Mouse (Mus musculus) heart, postnatal 4 days (tissue): ENCODE results near the gene Tomm7. TPM values are rescaled to one million over a fixed set of nuclear protein-coding genes. Genes with fewer than 3 reads are reported as not detected.
A peak's percentile ranks its signal among the peaks of the same experiment; 100 is the strongest.
"Not testable (repeated sequence)": the region's sequence is repeated elsewhere in the genome, so short reads cannot be mapped to it uniquely, and the experiment has no call there.

ENCODE experiments used
- DNase-seq: peaks from one replicate; pipeline ENCODE4 v3.0.0; 2021
- total RNA-seq, 2 experiments: library from RNA; stranded (reverse); gene quantifications; 2 replicates each; pipeline ENCODE4 v1.2.3; 2021

Gene Tomm7
- total RNA-seq, 2 experiments from 2014 or later: 85.6 to 96.9 TPM

DNA sequence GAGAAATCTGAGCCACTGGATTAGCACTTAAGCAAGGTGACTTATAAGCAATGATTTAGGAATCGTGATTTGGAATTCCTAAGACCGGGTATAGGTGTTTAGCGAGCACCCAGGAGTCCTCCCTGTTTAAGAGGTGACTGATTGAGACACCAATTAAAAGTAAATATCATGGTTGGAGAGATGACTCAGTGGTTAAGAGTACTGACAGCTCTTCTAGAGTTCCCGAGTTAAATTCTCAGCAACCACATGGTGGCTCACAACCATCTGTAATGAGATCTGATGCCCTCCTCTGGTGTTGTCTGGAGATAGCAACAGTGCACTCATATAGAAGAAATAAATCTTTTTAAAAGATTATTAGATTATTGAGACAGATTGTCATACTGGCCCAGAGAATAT lies 7.2 kb upstream of the Tomm7 start:
- not testable (repeated sequence) for DNase-seq

DNA sequence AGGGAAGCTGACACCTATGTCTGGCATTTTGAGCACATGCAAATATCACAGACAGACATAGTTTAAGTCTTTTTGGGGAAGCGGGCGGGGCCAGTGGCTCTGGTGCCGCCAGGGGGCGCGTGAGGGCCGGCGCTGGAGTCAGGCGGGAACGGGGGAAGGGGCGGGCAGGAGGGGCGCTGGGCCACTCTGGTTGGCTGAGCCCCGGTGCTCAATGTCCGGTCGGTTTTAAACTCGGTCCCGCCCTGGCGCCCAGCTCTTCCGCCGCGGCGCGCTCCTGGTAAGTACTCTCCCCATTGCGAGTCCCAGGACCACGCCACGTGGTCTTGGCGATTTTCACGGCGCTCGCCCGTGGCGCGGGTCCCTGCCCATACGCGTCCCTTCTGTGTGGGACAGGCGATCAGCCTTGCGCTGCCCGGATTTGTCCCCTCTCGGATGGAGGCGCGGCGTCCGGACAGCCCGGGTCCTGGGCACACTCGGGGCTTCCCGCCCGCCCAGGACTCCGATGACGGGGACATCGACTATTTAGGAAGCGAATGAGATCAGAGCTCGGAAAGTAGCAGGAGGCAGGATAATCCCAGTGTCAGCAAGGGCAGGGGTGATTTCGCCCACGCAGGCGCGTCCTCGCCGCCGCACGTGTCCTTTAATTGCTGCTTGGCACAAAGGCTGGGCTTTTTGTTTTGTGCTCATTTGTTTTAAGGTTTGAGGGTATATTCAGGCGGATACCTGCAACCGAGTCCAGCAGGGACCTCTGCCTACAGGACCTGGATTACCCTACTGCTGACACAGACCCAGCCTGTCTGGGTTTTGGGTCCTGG lies 6.6 kb upstream of the Tomm7 start:
- peak; percentile 97 for DNase-seq

DNA sequence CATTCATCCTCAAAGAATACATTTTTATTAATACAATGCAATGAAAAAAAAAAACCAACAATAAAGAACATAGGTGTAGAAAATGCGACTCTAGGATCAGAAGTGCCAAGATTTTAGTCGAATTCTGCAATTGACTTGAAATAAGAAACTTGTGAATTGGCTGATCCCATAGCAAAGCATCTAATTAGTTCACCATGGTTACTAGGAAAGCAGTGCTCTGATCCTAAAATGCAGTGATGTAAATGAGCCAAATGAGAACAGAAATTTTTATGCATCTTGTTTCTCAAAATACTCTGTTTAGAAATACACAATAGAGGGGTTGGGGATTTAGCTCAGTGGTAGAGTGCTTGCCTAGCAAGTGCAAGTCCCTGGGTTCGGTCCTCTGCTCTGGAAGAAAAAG lies 1.2 kb upstream of the Tomm7 start:
- no peak for DNase-seq

DNA sequence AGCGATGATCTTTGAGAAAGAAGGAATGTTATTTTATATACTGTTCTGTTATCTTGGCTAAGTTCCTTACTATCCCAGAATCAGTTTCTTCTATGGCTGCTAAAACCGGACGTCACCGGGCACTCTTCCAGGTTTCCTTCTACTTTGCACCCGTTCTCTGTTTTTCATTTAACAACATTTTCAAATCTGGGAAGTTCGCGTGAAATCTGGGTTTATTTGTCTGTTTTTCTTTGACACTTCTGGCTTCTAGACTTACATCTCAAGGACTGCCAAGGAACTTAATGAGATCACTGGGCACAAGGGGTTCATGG lies 525 bp upstream of the Tomm7 start:
- peak; percentile 65 for DNase-seq

DNA sequence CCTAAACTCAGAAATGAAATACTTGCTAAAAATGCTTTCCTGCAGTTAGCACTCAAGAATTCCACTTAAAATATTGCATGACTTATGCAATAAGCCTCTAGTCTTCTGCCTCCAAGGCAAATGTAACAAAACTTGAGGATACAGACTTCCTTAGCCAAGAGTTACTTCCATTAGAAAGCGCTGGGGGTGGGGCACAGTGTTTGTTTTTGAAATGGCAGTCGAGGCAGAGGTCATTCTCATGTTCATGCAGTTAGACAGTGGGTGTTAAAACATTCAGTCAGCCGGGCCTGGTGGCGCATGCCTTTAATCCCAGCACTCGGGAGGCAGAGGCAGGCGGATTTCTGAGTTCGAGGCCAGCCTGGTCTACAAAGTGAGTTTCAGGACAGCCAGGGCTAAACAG lies 5.8 kb downstream of the Tomm7 start:
- no peak for DNase-seq

DNA sequence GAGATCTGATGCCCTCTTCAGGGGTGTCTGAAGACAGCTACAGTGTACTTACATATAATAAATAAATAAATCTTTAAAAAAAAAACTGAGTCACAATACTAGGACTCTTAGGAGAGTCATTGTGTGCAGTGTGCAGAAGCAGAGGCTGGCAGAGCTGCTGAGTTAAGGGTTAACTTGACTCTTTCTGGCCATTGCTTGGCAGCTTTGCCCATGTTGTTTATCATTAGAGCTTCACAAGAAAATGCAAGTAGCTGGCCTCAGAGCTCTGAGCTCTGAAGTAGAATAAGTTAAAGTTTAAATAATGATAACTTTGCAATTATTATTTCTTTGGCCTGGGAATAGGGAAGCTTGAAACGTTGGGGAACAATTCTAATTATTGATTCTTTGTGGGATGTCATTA lies 8.3 kb downstream of the Tomm7 start:
- not testable (repeated sequence) for DNase-seq

DNA sequence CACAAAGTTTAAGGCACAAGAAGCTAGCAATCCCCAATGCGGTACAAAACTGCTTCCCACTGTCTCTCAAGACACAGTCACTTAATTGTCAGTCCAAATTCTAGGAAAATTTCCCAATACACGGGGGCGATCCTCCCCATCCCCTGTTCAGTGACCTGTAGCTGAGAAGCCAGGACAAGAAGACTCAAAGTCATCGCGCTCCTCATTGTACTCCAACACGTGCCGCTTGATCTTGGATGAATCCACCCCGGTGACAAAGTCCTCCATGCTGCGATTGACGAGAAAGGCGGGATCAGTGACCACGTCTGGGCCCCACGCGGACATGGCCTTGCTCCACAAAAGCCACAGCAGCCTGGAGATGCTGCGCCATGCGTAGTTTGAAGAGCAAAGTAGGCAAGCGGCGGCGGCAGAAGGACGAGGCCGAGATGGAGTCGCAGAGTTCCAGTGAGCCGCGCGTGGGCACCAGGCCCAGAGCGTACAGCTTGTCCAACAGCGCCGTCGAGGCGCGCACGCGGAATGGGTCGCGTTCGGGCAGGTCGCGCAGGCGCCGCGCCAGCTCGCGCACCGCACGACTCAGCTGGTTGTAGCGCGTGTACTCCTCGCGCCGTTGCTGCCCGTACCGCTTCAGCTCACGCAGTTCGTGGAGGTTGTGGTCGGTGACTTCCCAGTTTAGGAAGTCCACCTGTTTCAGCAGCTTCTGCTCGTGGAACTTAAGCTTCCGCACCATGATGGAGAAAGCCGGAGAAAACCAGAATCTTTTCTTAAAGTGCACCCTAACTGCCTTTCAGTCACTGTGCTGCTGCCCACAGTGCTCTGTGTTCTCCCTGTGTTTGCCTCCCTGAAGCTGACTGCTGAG lies 12.8 kb downstream of the Tomm7 start:
- peak; percentile 62 for DNase-seq

DNA sequence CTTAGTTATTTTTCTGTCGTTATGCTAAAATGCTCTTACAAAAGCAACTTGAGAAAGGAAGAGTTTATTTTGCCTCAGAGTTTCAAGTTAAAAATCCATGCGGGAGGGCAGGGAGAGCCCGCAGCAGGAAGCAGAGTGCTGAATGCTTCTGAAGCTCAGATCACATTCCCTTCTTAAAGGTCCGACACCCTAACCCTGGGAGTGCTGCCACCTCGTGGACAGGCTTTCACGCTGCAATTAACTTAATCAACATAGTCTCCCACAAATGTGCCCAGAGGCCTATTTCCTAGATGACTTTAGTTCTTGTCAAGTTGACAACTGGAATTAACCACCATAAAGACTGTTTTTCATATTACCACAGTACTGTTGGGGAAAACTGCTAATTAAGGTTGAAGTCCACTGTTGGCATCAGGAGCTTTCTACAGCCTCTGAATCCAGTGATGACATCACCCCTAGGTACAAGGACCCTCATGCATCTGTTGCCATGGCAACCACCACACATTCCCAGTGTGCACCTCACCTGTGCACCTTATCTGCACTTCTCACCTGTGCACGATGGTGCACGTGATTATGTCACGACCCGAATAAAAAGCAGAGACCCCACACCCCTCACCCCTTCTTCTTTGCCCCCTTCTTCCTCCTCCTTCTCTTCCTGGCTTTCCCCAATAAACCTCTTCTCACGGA lies 17.5 kb downstream of the Tomm7 start:
- peak; percentile 80 for DNase-seq

DNA sequence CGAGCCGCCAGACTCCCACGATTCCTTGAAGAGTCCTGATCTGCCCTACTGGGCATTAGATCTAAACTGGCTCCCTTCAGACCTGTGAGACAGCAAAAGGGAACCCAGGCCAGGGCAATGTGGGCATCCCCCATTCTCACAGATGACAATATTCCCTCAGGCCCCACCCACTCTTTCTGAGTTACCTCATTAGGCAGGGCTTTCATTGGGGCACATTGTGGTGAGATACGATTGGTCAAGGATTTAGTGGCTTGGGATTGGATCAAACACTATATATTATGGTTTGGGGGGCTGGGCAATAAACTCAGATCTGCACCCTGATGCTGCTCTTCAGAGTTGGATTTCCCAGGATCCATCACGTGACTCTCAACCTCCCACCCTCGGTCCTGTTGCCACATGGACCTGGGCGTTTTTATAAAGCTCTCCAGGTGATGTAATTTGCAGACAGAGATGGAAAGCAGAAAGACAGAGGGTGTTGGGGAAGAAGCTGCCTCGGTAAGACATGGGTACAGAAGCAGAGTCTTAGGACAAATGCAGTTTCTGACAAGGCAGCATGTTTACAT lies 19.7 kb downstream of the Tomm7 start:
- no peak for DNase-seq

DNA sequence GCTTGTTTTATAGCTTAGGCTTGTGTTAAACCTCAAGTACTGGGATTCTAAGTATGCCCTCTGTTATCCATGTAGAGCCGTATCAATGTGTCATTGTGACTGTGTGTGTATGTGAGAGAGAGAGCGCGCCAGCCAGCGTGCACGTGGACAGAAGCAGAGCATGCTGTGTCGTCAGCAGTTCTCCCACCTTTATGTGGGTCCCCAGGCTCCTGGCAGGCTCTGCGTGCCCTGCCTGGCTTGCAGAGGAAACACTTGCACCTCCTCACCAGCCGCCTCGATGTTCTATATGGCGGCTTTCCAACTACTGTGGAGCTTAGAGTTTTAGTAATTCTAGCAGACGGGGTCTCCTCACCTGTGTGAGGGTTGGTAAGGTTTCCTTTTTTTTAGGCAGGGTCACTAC lies 21.7 kb downstream of the Tomm7 start:
- no peak for DNase-seq

DNA sequence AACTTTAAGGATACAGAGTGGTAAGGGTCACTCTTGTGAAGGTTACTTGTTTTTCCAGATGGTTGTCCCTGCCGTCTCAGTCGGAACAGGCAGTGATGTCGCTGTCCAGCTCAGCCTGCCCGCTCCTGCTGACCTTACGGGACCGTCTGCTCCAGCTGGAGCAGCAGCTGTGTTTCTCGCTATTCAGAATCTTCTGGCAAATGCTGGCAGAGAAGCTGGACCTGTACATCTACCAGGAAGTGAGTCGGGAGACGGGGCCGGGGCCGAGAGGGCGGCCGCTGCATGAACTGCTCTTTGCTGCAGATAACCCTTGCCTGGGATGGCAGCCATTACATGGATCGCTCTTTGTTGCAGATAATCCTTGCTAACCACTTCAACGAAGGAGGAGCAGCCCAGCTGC lies 27.3 kb downstream of the Tomm7 start:
- peak; percentile 8 for DNase-seq

DNA sequence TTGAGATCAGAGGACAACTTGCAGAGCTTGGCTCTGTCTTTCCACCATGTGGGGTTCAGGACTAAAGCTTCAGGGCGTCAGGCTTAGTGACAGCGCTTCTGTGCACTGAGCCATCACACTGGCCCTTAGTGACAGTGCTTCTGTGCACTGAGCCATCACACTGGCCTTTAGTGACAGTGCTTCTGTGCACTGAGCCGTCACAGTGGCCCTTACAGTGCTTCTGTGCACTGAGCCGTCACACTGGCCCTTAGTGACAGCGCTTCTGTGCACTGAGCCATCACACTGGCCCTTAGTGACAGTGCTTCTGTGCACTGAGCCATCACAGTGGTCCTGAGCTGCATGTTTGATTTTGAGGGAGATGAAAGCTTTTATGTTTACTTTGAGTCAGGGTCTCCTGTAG lies 29.1 kb downstream of the Tomm7 start:
- DNase-seq: no peak

DNA sequence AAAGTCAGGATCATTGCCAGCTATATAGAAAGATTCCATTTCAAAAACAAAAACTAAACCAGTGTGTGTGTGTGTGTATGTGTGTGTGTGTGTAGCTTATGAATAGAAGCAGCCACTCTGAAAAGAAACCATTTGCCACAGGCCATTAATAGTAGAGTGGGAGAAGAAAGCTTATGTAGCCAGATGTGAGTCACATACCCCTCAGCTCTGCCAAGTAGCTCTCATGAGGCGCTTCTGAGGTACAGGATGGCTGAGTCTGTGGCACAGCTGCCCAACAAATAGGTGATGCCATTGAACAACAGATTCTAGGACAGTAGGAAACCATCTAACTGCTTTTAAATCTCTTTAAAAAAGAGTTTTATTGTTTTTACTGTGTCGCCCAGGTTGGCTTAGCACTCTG lies 51.2 kb downstream of the Tomm7 start:
- no peak for DNase-seq

DNA sequence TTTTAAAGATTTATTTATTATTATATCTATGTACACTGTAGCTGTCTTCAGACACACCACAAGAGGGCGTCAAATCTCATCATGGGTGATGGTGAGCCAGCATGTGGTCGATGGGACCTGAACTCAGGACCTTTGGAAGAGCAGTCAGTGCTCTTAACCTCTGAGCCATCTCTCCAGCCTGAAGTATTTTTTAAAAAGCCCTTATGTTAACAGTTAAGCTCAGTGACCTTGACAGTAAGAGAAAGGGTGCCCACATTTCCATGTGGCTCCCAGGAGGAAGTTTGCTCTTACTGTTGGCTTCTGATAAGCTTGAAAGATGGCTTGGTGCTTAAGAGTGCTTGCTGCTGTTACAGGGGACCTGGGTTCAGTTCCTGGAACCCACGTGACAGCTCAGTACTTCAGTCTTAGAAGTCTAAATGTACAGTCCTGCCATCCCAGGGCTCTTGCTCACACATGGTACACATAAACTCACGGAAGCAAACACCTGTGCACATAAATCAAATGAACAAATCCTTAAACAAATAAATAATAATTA lies 54.8 kb downstream of the Tomm7 start:
- no peak for DNase-seq

Other genes starting within 250 kb of the Tomm7 start
- 10 to 100 TPM; 61.5 to 68.3 TPM for gene Srpk2, start 159.5 kb downstream of the Tomm7 start, total RNA-seq
- gene Pus7, start 60.5 kb downstream of the Tomm7 start, total RNA-seq: 10 to 100 TPM; 17.2 to 17.9 TPM
- 10 to 100 TPM; 19.0 to 21.7 TPM for gene Rint1, start 56.5 kb downstream of the Tomm7 start, total RNA-seq
- gene Fam126a, start 186.5 kb upstream of the Tomm7 start, total RNA-seq: 10 to 100 TPM; 62.4 to 65.1 TPM